Comparison of ENCODE assay signal across 8 mouse cellular contexts in genomic region chr17:37050876-37051275, GRCm38 (mm10). TPM values are rescaled to one million over a fixed set of nuclear protein-coding genes. Genes with fewer than 3 reads are reported as not detected.
A peak's percentile ranks its signal among the peaks of the same experiment; 100 is the strongest.
DNase-seq lines count a peak whose midpoint lies in the region; ATAC-seq and TF ChIP-seq lines count a peak whose summit lies in the region.

No protein-coding gene starts in this region.

- 8% methylated on average over 27 of the region's 27 CpGs for WGBS in kidney, embryonic 15.5 days
- WGBS in forebrain, embryonic 14.5 days, result 2% methylated on average over 26 of the region's 27 CpGs
- 6% methylated on average over 27 of the region's 27 CpGs for WGBS in liver, embryonic 12.5 days (ENCODE audit: insufficient replicate concordance)
- WGBS in stomach, postnatal 0 days, result 11% methylated on average over 25 of the region's 27 CpGs

- peaks cover 22% of the 10 kb centered on the region for H3K36me3 ChIP-seq in kidney, embryonic 15.5 days
- H3K36me3 ChIP-seq in forebrain, embryonic 14.5 days (ENCODE audit: control insufficient read depth, insufficient read depth, low read length), result peaks cover 26% of the 10 kb centered on the region
- 0 out of 2 replicates have a peak, but pooled peaks cover 3% of the 10 kb centered on the region for H3K36me3 ChIP-seq in liver, embryonic 12.5 days
- H3K36me3 ChIP-seq in stomach, postnatal 0 days (ENCODE audit: control insufficient read depth, insufficient read depth, low read length), result no peaks in the 10 kb centered on the region

- no peaks in the 10 kb centered on the region for H3K9me3 ChIP-seq in kidney, embryonic 15.5 days (replicated peaks)
- no peaks in the 10 kb centered on the region for H3K9me3 ChIP-seq in forebrain, embryonic 14.5 days (replicated peaks; ENCODE audit: control insufficient read depth, low read length)
- no peaks in the 10 kb centered on the region for H3K9me3 ChIP-seq in liver, embryonic 12.5 days (replicated peaks)
- no peaks in the 10 kb centered on the region for H3K9me3 ChIP-seq in stomach, postnatal 0 days (ENCODE audit: control insufficient read depth, low read length)

- no peak for TF ChIP-seq CTCF in cortical plate, adult 2 months (IDR thresholded peaks at IDR 0.05; ENCODE audit: extremely low read depth, insufficient read depth, low read length)
- no peak for TF ChIP-seq CTCF in stomach, postnatal 0 days (IDR thresholded peaks at IDR 0.05; ENCODE audit: low read depth)

- H3K9ac ChIP-seq in kidney, embryonic 15.5 days, result peak overlapping the region; percentile 67
- H3K9ac ChIP-seq in forebrain, embryonic 14.5 days (ENCODE audit: low read length), result peak overlapping the region; percentile 91
- no peak overlapping the region for H3K9ac ChIP-seq in liver, embryonic 12.5 days
- H3K9ac ChIP-seq in stomach, postnatal 0 days (ENCODE audit: low read length), result peak overlapping the region; percentile 65

- DNase-seq in kidney, postnatal 25 days, result no peak
- DNase-seq in forebrain, embryonic 14.5 days (ENCODE audit: low spot score), result no peak
- peak; percentile 21 for DNase-seq in stomach, postnatal 0 days (ENCODE audit: low spot score)
- DNase-seq in ovary, postnatal 10 days (ENCODE audit: low spot score), result no peak
- DNase-seq in right cerebral cortex, postnatal 36 days (ENCODE audit: low spot score in 2 of 2), result no peak

- peak overlapping the region; percentile 96 for H3K4me2 ChIP-seq in kidney, embryonic 15.5 days
- peak overlapping the region; percentile 83 for H3K4me2 ChIP-seq in forebrain, embryonic 14.5 days (ENCODE audit: low read length)
- H3K4me2 ChIP-seq in liver, embryonic 12.5 days, result peak overlapping the region; percentile 64
- peak overlapping the region; percentile 84 for H3K4me2 ChIP-seq in stomach, postnatal 0 days (replicated peaks; ENCODE audit: low read depth)

- H3K4me3 ChIP-seq in kidney, embryonic 15.5 days (replicated peaks), result peak overlapping the region; percentile 61
- peak overlapping the region; percentile 84 for H3K4me3 ChIP-seq in cortical plate, adult 2 months (ENCODE audit: insufficient read depth, low read length)
- peak overlapping the region; percentile 73 for H3K4me3 ChIP-seq in forebrain, embryonic 14.5 days (ENCODE audit: low read depth, low read length)
- H3K4me3 ChIP-seq in liver, embryonic 12.5 days, result peak overlapping the region; percentile 43
- peak overlapping the region; percentile 50 for H3K4me3 ChIP-seq in stomach, postnatal 0 days (ENCODE audit: low read depth, low read length)

- H3K27me3 ChIP-seq in kidney, embryonic 15.5 days, result peaks cover 5% of the 10 kb centered on the region
- H3K27me3 ChIP-seq in forebrain, embryonic 14.5 days (replicated peaks; ENCODE audit: control insufficient read depth, insufficient read depth, low read length), result no peaks in the 10 kb centered on the region
- peaks cover 74% of the 10 kb centered on the region for H3K27me3 ChIP-seq in liver, embryonic 12.5 days (replicated peaks)
- no peaks in the 10 kb centered on the region for H3K27me3 ChIP-seq in stomach, postnatal 0 days (ENCODE audit: control insufficient read depth, insufficient read depth, low read length)

- no peak for TF ChIP-seq POLR2A in cortical plate, adult 2 months (IDR thresholded peaks at IDR 0.05; ENCODE audit: extremely low read depth, insufficient read depth, low read length)

- H3K27ac ChIP-seq in kidney, embryonic 15.5 days, result no peak overlapping the region
- peak overlapping the region; percentile 75 for H3K27ac ChIP-seq in cortical plate, adult 2 months (ENCODE audit: insufficient read depth, low read length)
- peak overlapping the region; percentile 63; the same call in 1 of the 2 replicates for H3K27ac ChIP-seq in forebrain, embryonic 14.5 days (ENCODE audit: low read depth, low read length)
- no peak overlapping the region for H3K27ac ChIP-seq in liver, embryonic 12.5 days
- no peak overlapping the region for H3K27ac ChIP-seq in stomach, postnatal 0 days (replicated peaks)

- ATAC-seq in kidney, embryonic 15.5 days (replicated peaks; ENCODE audit: low FRiP score), result peak; percentile 3; the same call in 1 of the 2 replicates
- peak; percentile 14; the same call in 1 of the 2 replicates for ATAC-seq in forebrain, embryonic 14.5 days
- 0 out of 2 replicates have a peak, but pooled peaks have one; percentile 4 for ATAC-seq in liver, embryonic 12.5 days
- ATAC-seq in stomach, postnatal 0 days (ENCODE audit: low FRiP score, low TSS enrichment), result no peak

- H3K4me1 ChIP-seq in kidney, embryonic 15.5 days, result peaks cover 33% of the 10 kb centered on the region
- peaks cover 10% of the 10 kb centered on the region; the same call in 1 of the 2 replicates for H3K4me1 ChIP-seq in cortical plate, adult 2 months (ENCODE audit: control insufficient read depth, insufficient read depth, low read length)
- peaks cover 20% of the 10 kb centered on the region for H3K4me1 ChIP-seq in forebrain, embryonic 14.5 days (ENCODE audit: control insufficient read depth, insufficient read depth, low read length)
- peaks cover 34% of the 10 kb centered on the region for H3K4me1 ChIP-seq in liver, embryonic 12.5 days
- H3K4me1 ChIP-seq in stomach, postnatal 0 days (replicated peaks; ENCODE audit: control insufficient read depth, insufficient read depth), result peaks cover 3% of the 10 kb centered on the region; the same call in 1 of the 2 replicates

- TF ChIP-seq EP300 in stomach, postnatal 0 days (optimal IDR thresholded peaks at IDR 0.05), result no peak

RNA-seq across cellular contexts. Expression of gene Gabbr1, which starts 5.1 kb away (rescaled TPM):
- 6.0 and 8.3 TPM in 2 replicates for polyA plus RNA-seq in kidney, embryonic 15.5 days (2015; fragmentation: Nextera tagmentation; extraction: Ambion mirVana)
- polyA plus RNA-seq in cortical plate, adult 2 months (2012; rRNA removed), result 481 and 483 TPM in 2 replicates
- polyA plus RNA-seq in forebrain, embryonic 14.5 days (2014; fragmentation: Nextera tagmentation; extraction: Ambion mirVana), result 53.4 and 60.5 TPM in 2 replicates
- 1.1 and 1.6 TPM in 2 replicates for polyA plus RNA-seq in liver, embryonic 12.5 days (2016; fragmentation: Nextera tagmentation; extraction: Ambion mirVana)
- 3.8 and 4.3 TPM in 2 replicates for polyA plus RNA-seq in stomach, postnatal 0 days (2015; fragmentation: Nextera tagmentation; extraction: Ambion mirVana)

RNA-seq across cellular contexts. Expression of gene Mog, which starts 27.7 kb away (rescaled TPM):
- 0.09 TPM in 1 of 2 replicates, not detected in the other for polyA plus RNA-seq in kidney, embryonic 15.5 days (2015; fragmentation: Nextera tagmentation; extraction: Ambion mirVana)
- 99.6 and 128 TPM in 2 replicates for polyA plus RNA-seq in cortical plate, adult 2 months (2012; rRNA removed)
- 0.98 and 1.4 TPM in 2 replicates for polyA plus RNA-seq in forebrain, embryonic 14.5 days (2014; fragmentation: Nextera tagmentation; extraction: Ambion mirVana)
- polyA plus RNA-seq in liver, embryonic 12.5 days (2016; fragmentation: Nextera tagmentation; extraction: Ambion mirVana), result not detected in 2 replicates
- polyA plus RNA-seq in stomach, postnatal 0 days (2015; fragmentation: Nextera tagmentation; extraction: Ambion mirVana), result 0.08 TPM in 1 of 2 replicates, not detected in the other

RNA-seq across cellular contexts. Expression of gene Olfr90, which starts 37.4 kb away (rescaled TPM):
- 0.05 TPM in 1 of 2 replicates, not detected in the other for polyA plus RNA-seq in kidney, embryonic 15.5 days (2015; fragmentation: Nextera tagmentation; extraction: Ambion mirVana)
- polyA plus RNA-seq in cortical plate, adult 2 months (2012; rRNA removed), result not detected in 2 replicates
- not detected in 2 replicates for polyA plus RNA-seq in forebrain, embryonic 14.5 days (2014; fragmentation: Nextera tagmentation; extraction: Ambion mirVana)
- polyA plus RNA-seq in liver, embryonic 12.5 days (2016; fragmentation: Nextera tagmentation; extraction: Ambion mirVana), result not detected in 2 replicates
- not detected in 2 replicates for polyA plus RNA-seq in stomach, postnatal 0 days (2015; fragmentation: Nextera tagmentation; extraction: Ambion mirVana)

RNA-seq across cellular contexts. Expression of gene Olfr91, which starts 47.2 kb away (rescaled TPM):
- polyA plus RNA-seq in kidney, embryonic 15.5 days (2015; fragmentation: Nextera tagmentation; extraction: Ambion mirVana), result not detected in 2 replicates
- not detected in 2 replicates for polyA plus RNA-seq in cortical plate, adult 2 months (2012; rRNA removed)
- not detected in 2 replicates for polyA plus RNA-seq in forebrain, embryonic 14.5 days (2014; fragmentation: Nextera tagmentation; extraction: Ambion mirVana)
- not detected in 2 replicates for polyA plus RNA-seq in liver, embryonic 12.5 days (2016; fragmentation: Nextera tagmentation; extraction: Ambion mirVana)
- polyA plus RNA-seq in stomach, postnatal 0 days (2015; fragmentation: Nextera tagmentation; extraction: Ambion mirVana), result not detected in 2 replicates

RNA-seq across cellular contexts. Expression of gene Zfp57, which starts 49.9 kb away (rescaled TPM):
- 61.1 and 69.4 TPM in 2 replicates for polyA plus RNA-seq in kidney, embryonic 15.5 days (2015; fragmentation: Nextera tagmentation; extraction: Ambion mirVana)
- 25.2 and 29.3 TPM in 2 replicates for polyA plus RNA-seq in cortical plate, adult 2 months (2012; rRNA removed)
- polyA plus RNA-seq in forebrain, embryonic 14.5 days (2014; fragmentation: Nextera tagmentation; extraction: Ambion mirVana), result 199 and 268 TPM in 2 replicates
- polyA plus RNA-seq in liver, embryonic 12.5 days (2016; fragmentation: Nextera tagmentation; extraction: Ambion mirVana), result 11.2 and 11.8 TPM in 2 replicates
- polyA plus RNA-seq in stomach, postnatal 0 days (2015; fragmentation: Nextera tagmentation; extraction: Ambion mirVana), result 9.9 and 10.0 TPM in 2 replicates

Comparison
In these comparisons a context has a peak if more than half of its experiments do, and no peak if none do; other contexts are left out.
1. H3K27ac ChIP-seq: peak in cortical plate, adult 2 months (single experiment) and forebrain, embryonic 14.5 days (single experiment); none in kidney, embryonic 15.5 days (single experiment), liver, embryonic 12.5 days (single experiment) and stomach, postnatal 0 days (single experiment).
2. RNA of gene Mog, which starts 27.7 kb away (polyA plus RNA-seq): 99.6 to 128 TPM in cortical plate, adult 2 months; 0.98 to 1.4 TPM in forebrain, embryonic 14.5 days, 0.09 TPM in kidney, embryonic 15.5 days, 0.08 TPM in stomach, postnatal 0 days and not detected in liver, embryonic 12.5 days; every median in the first group is over 10 times any median in the second.
3. Peak in every context shown above with its lines, with median percentiles within 50 percentile points of each other: H3K4me2 ChIP-seq and H3K4me3 ChIP-seq.